Mouse (Mus musculus) liver, embryonic 14.5 days (tissue): ENCODE results near the gene Adamts6. TPM values are rescaled to one million over a fixed set of nuclear protein-coding genes. Genes with fewer than 3 reads are reported as not detected.

Experiments used
- ATAC-seq: fragments of 200-750 bp; cut with Nextera tagmentation; 2 replicates; pipeline ENCODE4 v1.8.0; 2017; ENCODE audit warnings: moderate number of reproducible peaks, mild to moderate bottlenecking, moderate library complexity; ENCODE audit not compliant: insufficient read depth
- DNase-seq, 3 experiments: peaks; one replicate each; pipeline ENCODE4 v3.0.0-alpha.2; 2012 to 2013; ENCODE audit warnings: low read depth in 3 of 3, low spot score in 3 of 3
- H3K27ac ChIP-seq: fragments of 300-500 bp; sonication (generic); 2 replicates; pipeline ENCODE4 v1.5.1; 2014; ENCODE audit warnings: moderate library complexity, mild to moderate bottlenecking, control low read depth, inconsistent platforms
- H3K27me3 ChIP-seq: fragments of 300-500 bp; sonication (generic); 2 replicates; pipeline ENCODE4 v1.6.1; 2014; ENCODE audit warnings: mild to moderate bottlenecking, low read length, moderate library complexity; ENCODE audit not compliant: control insufficient read depth, insufficient read depth
- H3K36me3 ChIP-seq: fragments of 300-500 bp; sonication (generic); replicated peaks from 2 replicates; pipeline ENCODE4 v1.6.1; 2014; ENCODE audit warnings: low read depth; ENCODE audit not compliant: control insufficient read depth, insufficient read depth
- H3K4me1 ChIP-seq, 2 experiments: fragments of 200-500 bp in 1 of 2; fragments of 300-500 bp in 1 of 2; sonication (generic) in 1 of 2; replicated peaks; 2 replicates each; pipeline ENCODE4 v1.6.1; 2012 to 2014; ENCODE audit warnings: antibody characterized with exemption in 1 of 2, inconsistent platforms in 1 of 2, low read length in 1 of 2; ENCODE audit not compliant: control insufficient read depth in 2 of 2, insufficient read depth in 2 of 2
- H3K4me2 ChIP-seq: fragments of 300-500 bp; sonication (generic); 2 replicates; pipeline ENCODE4 v1.6.1; 2014; ENCODE audit warnings: low read depth, mild to moderate bottlenecking, control low read depth, moderate library complexity
- H3K4me3 ChIP-seq, 2 experiments: fragments of 200-500 bp in 1 of 2; fragments of 300-500 bp in 1 of 2; sonication (generic) in 1 of 2; 2 replicates each; pipeline ENCODE4 v1.5.1; 2012 to 2014; ENCODE audit warnings: low read depth in 2 of 2, low read length in 2 of 2, mild to moderate bottlenecking in 2 of 2, control low read depth in 1 of 2, inconsistent platforms in 1 of 2, moderate library complexity in 1 of 2; ENCODE audit not compliant: insufficient read depth in 1 of 2
- H3K9ac ChIP-seq: fragments of 300-500 bp; sonication (generic); replicated peaks from 2 replicates; pipeline ENCODE4 v1.6.1; 2014; ENCODE audit warnings: mild to moderate bottlenecking, control low read depth, moderate library complexity
- H3K9me3 ChIP-seq: fragments of 300-500 bp; sonication (generic); 2 replicates; pipeline ENCODE4 v1.6.1; 2016; ENCODE audit warnings: low read length, mixed read lengths; ENCODE audit not compliant: control insufficient read depth
- CTCF ChIP-seq: IDR thresholded peaks from 2 replicates; pipeline ENCODE4 v1.5.1; 2016; ENCODE audit warnings: antibody characterized with exemption, low read depth, control low read depth
- EP300 ChIP-seq: IDR thresholded peaks from 2 replicates; pipeline ENCODE4 v1.6.1; 2016; ENCODE audit warnings: antibody characterized with exemption, low read depth
- WGBS: fragments of 180-500 bp; shearing (Covaris S2); extraction: QIAGEN DNeasy Blood & Tissue Kit; methylation state at CpG from one replicate; pipeline ENCODE4 v1.1.7; 2014; ENCODE audit not compliant: insufficient replicate concordance; 5-methylcytosine and 5-hydroxymethylcytosine counted together
- polyA plus RNA-seq, 2 experiments: library from polyadenylated mRNA; depleted of rRNA in 1 of 2; stranded (reverse) in 1 of 2; unstranded in 1 of 2; fragments of >200 nt; fragmentation: Nextera tagmentation in 1 of 2; extraction: Ambion mirVana in 1 of 2; gene quantifications; 2 replicates each; pipeline versions ENCODE4 v1.2.1 to v1.2.3; 2012 to 2014

Adamts6 gene
- polyA plus RNA-seq, 2 experiments = 0.08 to 0.35 TPM

DNA sequence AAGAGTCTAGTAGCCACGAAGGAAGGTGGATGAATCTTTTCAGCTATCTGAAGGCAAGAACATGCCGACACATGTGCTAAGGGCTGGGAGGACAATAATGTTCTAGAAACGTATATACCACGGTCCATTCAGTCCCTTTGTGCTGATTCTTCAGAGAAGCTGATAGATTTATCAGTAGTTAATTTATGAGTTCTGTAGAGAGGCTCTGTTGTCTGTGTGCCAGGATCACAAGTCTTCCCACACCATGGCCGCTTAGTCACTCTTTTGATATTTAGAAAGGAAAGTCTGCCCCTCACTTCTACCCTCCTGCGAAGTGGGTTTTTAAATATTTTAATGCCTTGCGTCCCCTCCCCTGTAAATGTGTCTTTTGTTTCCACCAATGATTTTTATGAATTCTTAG lies 154.9 kb downstream of the Adamts6 start:
- DNase-seq (no peak), ATAC-seq (no peak)
- no peaks in the 10 kb centered on the region for H3K27me3 ChIP-seq
- no peak for TF ChIP-seq CTCF
- TF ChIP-seq EP300 = no peak
- no peak overlapping the region for H3K4me3 ChIP-seq
- no peak overlapping the region for H3K4me2 ChIP-seq
- no peak overlapping the region for H3K27ac ChIP-seq
- 65% methylated on average over 7 of the region's 7 CpGs for WGBS
- no peaks in the 10 kb centered on the region for H3K4me1 ChIP-seq
- no peak overlapping the region for H3K9ac ChIP-seq
- no peaks in the 10 kb centered on the region for H3K36me3 ChIP-seq
- H3K9me3 ChIP-seq = no peaks in the 10 kb centered on the region

DNA sequence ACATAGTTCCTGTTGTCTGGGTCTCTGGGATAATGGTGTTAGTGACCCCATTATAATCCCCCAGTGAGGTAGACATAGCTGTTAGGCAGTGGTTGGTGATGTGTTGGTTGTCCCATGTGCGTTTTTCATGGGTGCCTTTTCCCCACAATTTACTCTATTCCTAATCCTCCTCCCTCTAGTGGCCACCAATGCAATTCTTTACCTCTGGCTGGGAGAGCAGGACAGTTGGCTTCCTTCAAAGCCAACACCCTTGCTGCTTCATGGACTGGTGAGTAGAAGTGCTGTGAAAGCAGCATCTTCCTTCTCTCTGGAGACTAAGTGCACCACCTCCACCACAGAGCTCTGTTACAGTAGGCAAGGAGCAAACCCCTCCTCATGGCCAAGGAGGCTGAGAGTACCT lies 157.8 kb downstream of the Adamts6 start:
- H3K4me2 ChIP-seq = no peak overlapping the region
- ATAC-seq (no peak), DNase-seq (no peak)
- H3K27me3 ChIP-seq = no peaks in the 10 kb centered on the region
- 48% methylated on average over 1 of the region's 1 CpGs for WGBS
- no peaks in the 10 kb centered on the region for H3K9me3 ChIP-seq
- no peak overlapping the region for H3K9ac ChIP-seq
- H3K4me3 ChIP-seq = no peak overlapping the region
- H3K36me3 ChIP-seq = no peaks in the 10 kb centered on the region
- no peak overlapping the region for H3K27ac ChIP-seq
- TF ChIP-seq EP300 (no peak), CTCF (peak; percentile 21; the same call in 1 of the 2 replicates)
- H3K4me1 ChIP-seq = no peaks in the 10 kb centered on the region

DNA sequence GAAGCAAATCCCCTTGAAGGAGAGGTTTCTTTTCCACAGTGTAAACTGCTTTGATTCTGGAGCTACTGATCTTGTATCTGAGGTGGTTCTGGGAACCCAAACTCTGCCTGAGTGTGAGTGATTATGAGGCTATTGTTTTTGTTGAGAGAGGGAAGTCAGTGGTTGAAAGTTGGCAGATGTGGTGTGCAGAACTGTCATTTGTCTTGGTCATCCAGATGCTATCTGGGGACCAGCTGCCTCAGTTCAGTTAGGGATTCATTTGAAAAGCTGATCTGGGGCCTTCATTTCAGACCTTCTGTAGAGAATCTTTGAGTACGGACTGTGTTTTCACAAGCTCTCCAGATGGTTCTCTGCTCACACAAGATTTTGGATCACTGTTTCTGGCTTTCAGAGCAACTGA lies 159.3 kb downstream of the Adamts6 start:
- Histone ChIP-seq H3K4me2 (no peak overlapping the region), H3K4me3 (no peak overlapping the region), H3K9ac (no peak overlapping the region), H3K4me1 (no peaks in the 10 kb centered on the region), H3K27me3 (no peaks in the 10 kb centered on the region), H3K9me3 (no peaks in the 10 kb centered on the region), H3K36me3 (no peaks in the 10 kb centered on the region), H3K27ac (no peak overlapping the region)
- no peak for TF ChIP-seq EP300
- no peak for TF ChIP-seq CTCF
- 40% methylated on average over 1 of the region's 1 CpGs for WGBS
- no peak for DNase-seq
- ATAC-seq = no peak

DNA sequence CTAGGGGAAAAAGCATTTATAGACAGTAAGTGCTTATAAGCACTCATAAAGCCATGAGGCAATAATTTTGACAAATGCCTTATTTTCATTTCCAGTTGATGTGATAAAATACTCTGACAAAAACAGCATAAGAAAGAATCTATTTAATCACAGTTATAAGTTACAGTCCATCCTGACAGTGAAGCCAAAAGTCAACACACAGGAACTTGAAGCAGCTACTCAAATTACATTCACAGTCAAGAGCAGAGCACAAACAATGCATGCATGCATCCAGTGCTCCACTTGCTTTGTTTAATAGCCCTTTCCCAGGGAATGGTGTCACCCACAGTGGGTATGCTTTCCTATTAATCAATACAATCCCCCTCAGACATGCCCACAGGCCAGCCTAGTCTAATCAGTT lies 159.8 kb downstream of the Adamts6 start:
- H3K4me2 ChIP-seq = no peak overlapping the region
- H3K9ac ChIP-seq = no peak overlapping the region
- H3K4me1 ChIP-seq = no peaks in the 10 kb centered on the region
- H3K27ac ChIP-seq = no peak overlapping the region
- H3K27me3 ChIP-seq = no peaks in the 10 kb centered on the region
- ATAC-seq (no peak), DNase-seq (no peak)
- no peaks in the 10 kb centered on the region for H3K36me3 ChIP-seq
- no peaks in the 10 kb centered on the region for H3K9me3 ChIP-seq
- no peak overlapping the region for H3K4me3 ChIP-seq
- TF ChIP-seq CTCF (no peak), EP300 (no peak)

DNA sequence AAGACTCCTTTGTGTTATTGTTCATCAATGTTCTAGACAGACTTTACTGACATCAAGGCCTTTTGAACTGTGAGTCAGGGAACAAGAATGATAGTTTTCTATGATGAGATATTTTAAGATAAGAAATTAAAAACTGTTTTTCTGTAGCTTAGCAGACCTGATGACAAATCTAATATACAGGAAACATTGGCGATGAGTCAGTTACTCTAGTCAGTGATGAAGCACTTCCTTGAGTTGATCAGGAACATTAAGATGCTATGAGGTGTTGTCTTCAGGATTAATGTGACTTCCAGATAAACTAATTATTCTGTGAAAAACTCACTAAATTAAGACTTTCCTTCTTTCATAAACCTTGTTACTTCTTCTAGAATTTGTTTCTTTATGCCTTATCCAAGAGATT lies 160.7 kb downstream of the Adamts6 start:
- Histone ChIP-seq H3K4me2 (no peak overlapping the region), H3K36me3 (no peaks in the 10 kb centered on the region), H3K4me1 (no peaks in the 10 kb centered on the region), H3K4me3 (no peak overlapping the region), H3K9ac (no peak overlapping the region), H3K27me3 (no peaks in the 10 kb centered on the region), H3K9me3 (no peaks in the 10 kb centered on the region), H3K27ac (no peak overlapping the region)
- ATAC-seq (no peak), DNase-seq (no peak)
- TF ChIP-seq CTCF (no peak), EP300 (no peak)
- 62% methylated on average over 1 of the region's 1 CpGs for WGBS
